Mouse (Mus musculus) intestine, embryonic 16.5 days (tissue): ENCODE results near the gene Aacs. TPM values are rescaled to one million over a fixed set of nuclear protein-coding genes. Genes with fewer than 3 reads are reported as not detected.

ENCODE experiments used
- ATAC-seq: fragments of 200-750 bp; cut with Nextera tagmentation; 2 replicates; pipeline ENCODE4 v1.8.0; 2017; ENCODE audit warnings: moderate TSS enrichment, moderate library complexity
- H3K27ac ChIP-seq: fragments of 300-500 bp; sonication (generic); 2 replicates; pipeline ENCODE4 v1.5.1; 2014; ENCODE audit warnings: mild to moderate bottlenecking, low read length
- H3K27me3 ChIP-seq: fragments of 300-500 bp; sonication (generic); replicated peaks from 2 replicates; pipeline ENCODE4 v1.6.1; 2014; ENCODE audit warnings: low read length, control low read depth, mixed read lengths; ENCODE audit not compliant: control insufficient read depth, insufficient read depth
- H3K36me3 ChIP-seq: fragments of 300-500 bp; sonication (generic); 2 replicates; pipeline ENCODE4 v1.6.1; 2014; ENCODE audit warnings: low read length, control low read depth; ENCODE audit not compliant: control insufficient read depth, insufficient read depth
- H3K4me1 ChIP-seq: fragments of 300-500 bp; sonication (generic); 2 replicates; pipeline ENCODE4 v1.6.1; 2014; ENCODE audit warnings: low read length, control low read depth, mixed read lengths; ENCODE audit not compliant: control insufficient read depth, insufficient read depth
- H3K4me2 ChIP-seq: fragments of 300-500 bp; sonication (generic); 2 replicates; pipeline ENCODE4 v1.6.1; 2014; ENCODE audit warnings: low read depth, low read length, control low read depth
- H3K4me3 ChIP-seq: fragments of 300-500 bp; sonication (generic); 2 replicates; pipeline ENCODE4 v1.5.1; 2014; ENCODE audit warnings: mild to moderate bottlenecking, low read length
- H3K9ac ChIP-seq: fragments of 300-500 bp; sonication (generic); 2 replicates; pipeline ENCODE4 v1.6.1; 2014; ENCODE audit warnings: low read depth, low read length
- H3K9me3 ChIP-seq: fragments of 300-500 bp; sonication (generic); 2 replicates; pipeline ENCODE4 v1.6.1; 2016; ENCODE audit warnings: low read length, control low read depth; ENCODE audit not compliant: control insufficient read depth
- WGBS: fragments of 180-500 bp; shearing (Covaris S2); extraction: QIAGEN DNeasy Blood & Tissue Kit; methylation state at CpG from one replicate; pipeline ENCODE4 v1.1.7; 2014; 5-methylcytosine and 5-hydroxymethylcytosine counted together
- polyA plus RNA-seq: library from polyadenylated mRNA; unstranded; fragments of >200 nt; fragmentation: Nextera tagmentation; extraction: Ambion mirVana; gene quantifications from 2 replicates; pipeline ENCODE4 v1.2.1, GENCODE M21; 2015

Gene Aacs
- polyA plus RNA-seq, 1 experiment from 2014 or later = 83.5 TPM

DNA sequence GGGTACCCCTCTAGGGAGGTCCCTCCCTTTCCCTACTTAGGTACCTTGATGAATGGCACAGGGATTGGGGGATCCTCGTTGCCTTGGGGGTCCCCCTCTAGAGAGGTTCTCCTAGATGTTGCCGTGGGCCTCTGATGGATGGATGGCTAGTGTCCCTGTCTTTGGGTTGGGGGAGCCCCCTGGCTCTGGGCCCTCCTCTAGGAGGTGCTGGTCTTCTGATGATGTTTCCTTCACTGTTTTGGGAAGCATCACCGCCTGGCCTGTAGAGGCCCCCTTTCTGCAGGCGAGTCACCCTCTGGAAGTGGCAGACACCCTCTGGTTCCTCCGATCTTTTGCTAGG lies 642 bp downstream of the Aacs start:
- Histone ChIP-seq H3K4me1 (peaks cover 36% of the 10 kb centered on the region), H3K36me3 (no peaks in the 10 kb centered on the region), H3K27me3 (no peaks in the 10 kb centered on the region), H3K9me3 (no peaks in the 10 kb centered on the region), H3K4me3 (peak overlapping the region; percentile 90), H3K4me2 (peak overlapping the region; percentile 90), H3K9ac (peak overlapping the region; percentile 85), H3K27ac (peak overlapping the region; percentile 87)
- WGBS = 10% methylated on average over 5 of the region's 5 CpGs
- peak; percentile 39 for ATAC-seq

- H3K4me2 ChIP-seq = peak overlapping the region; percentile 90
- peaks cover 36% of the 10 kb centered on the region for H3K4me1 ChIP-seq
- ATAC-seq = peak; percentile 55
- H3K27me3 ChIP-seq = no peaks in the 10 kb centered on the region
- peak overlapping the region; percentile 85 for H3K9ac ChIP-seq
- H3K9me3 ChIP-seq = no peaks in the 10 kb centered on the region
- whole genome bisulfite sequencing = 52% methylated on average over 7 of the region's 7 CpGs
- H3K36me3 ChIP-seq = no peaks in the 10 kb centered on the region
- peak overlapping the region; percentile 90 for H3K4me3 ChIP-seq
- H3K27ac ChIP-seq = peak overlapping the region; percentile 87
These were observed 1.2 kb downstream of the Aacs start for GRCm38 (mm10) chr5:125476799-125477198.

GRCm38 (mm10) chr5:125477533-125477932 lies 1.9 kb downstream of the Aacs start:
- H3K27me3 ChIP-seq = no peaks in the 10 kb centered on the region
- WGBS = 61% methylated on average over 7 of the region's 7 CpGs
- no peak for ATAC-seq
- peaks cover under 1% of the 10 kb centered on the region; the same call in 1 of the 2 replicates for H3K36me3 ChIP-seq
- no peaks in the 10 kb centered on the region for H3K9me3 ChIP-seq
- H3K9ac ChIP-seq = peak overlapping the region; percentile 85; the same call in 1 of the 2 replicates
- peak overlapping the region; percentile 90 for H3K4me2 ChIP-seq
- H3K27ac ChIP-seq = no peak overlapping the region
- peaks cover 36% of the 10 kb centered on the region for H3K4me1 ChIP-seq
- H3K4me3 ChIP-seq = peak overlapping the region; percentile 90

GRCm38 (mm10) chr5:125478037-125478436 lies 2.4 kb downstream of the Aacs start:
- H3K27ac ChIP-seq = no peak overlapping the region
- ATAC-seq = no peak
- H3K36me3 ChIP-seq = peaks cover 6% of the 10 kb centered on the region; the same call in 1 of the 2 replicates
- H3K4me3 ChIP-seq = no peak overlapping the region
- peaks cover 36% of the 10 kb centered on the region for H3K4me1 ChIP-seq
- no peaks in the 10 kb centered on the region for H3K9me3 ChIP-seq
- no peaks in the 10 kb centered on the region for H3K27me3 ChIP-seq
- peak overlapping the region; percentile 90; the same call in 1 of the 2 replicates for H3K4me2 ChIP-seq
- H3K9ac ChIP-seq = no peak overlapping the region
- 76% methylated on average over 7 of the region's 7 CpGs for WGBS

- Histone ChIP-seq H3K27me3 (no peaks in the 10 kb centered on the region), H3K9me3 (no peaks in the 10 kb centered on the region), H3K27ac (no peak overlapping the region), H3K4me3 (no peak overlapping the region), H3K9ac (no peak overlapping the region), H3K4me1 (peaks cover 36% of the 10 kb centered on the region), H3K36me3 (peaks cover 9% of the 10 kb centered on the region; the same call in 1 of the 2 replicates), H3K4me2 (no peak overlapping the region)
- 88% methylated on average over 3 of the region's 3 CpGs for WGBS
- no peak for ATAC-seq
These were observed 3.8 kb downstream of the Aacs start for GRCm38 (mm10) chr5:125479376-125479775.

GRCm38 (mm10) chr5:125480434-125481231 lies 5.0 kb downstream of the Aacs start:
- peak overlapping the region; percentile 40 for H3K27ac ChIP-seq
- 64% methylated on average over 11 of the region's 11 CpGs for WGBS
- no peaks in the 10 kb centered on the region for H3K9me3 ChIP-seq
- ATAC-seq = no peak
- peaks cover 9% of the 10 kb centered on the region; the same call in 1 of the 2 replicates for H3K36me3 ChIP-seq
- H3K4me2 ChIP-seq = no peak overlapping the region
- H3K27me3 ChIP-seq = no peaks in the 10 kb centered on the region
- 0 out of 2 replicates have a peak overlapping the region, but pooled peaks have one; percentile 39 for H3K9ac ChIP-seq
- H3K4me3 ChIP-seq = no peak overlapping the region
- peaks cover 31% of the 10 kb centered on the region for H3K4me1 ChIP-seq

DNA sequence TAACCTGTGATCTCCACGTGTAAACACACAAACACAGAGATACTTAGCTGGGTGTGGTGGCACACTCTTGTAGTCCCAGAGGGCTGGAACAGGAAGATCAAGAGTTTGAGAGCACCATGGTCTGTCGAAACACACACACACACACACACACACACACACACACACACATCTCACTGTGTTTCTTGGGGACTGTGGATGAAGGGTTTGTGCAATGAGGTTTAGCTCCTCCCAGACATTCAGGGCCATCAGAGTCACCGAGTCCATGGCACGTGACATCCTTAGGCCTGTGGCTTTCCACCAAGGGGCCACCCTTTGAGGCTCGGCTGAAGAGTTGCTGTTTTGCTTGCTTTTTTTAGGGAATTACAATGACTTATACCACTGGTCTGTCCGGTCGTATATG lies 6.9 kb downstream of the Aacs start:
- Histone ChIP-seq H3K27ac (no peak overlapping the region), H3K4me3 (no peak overlapping the region), H3K9me3 (no peaks in the 10 kb centered on the region), H3K9ac (no peak overlapping the region), H3K36me3 (peaks cover 9% of the 10 kb centered on the region; the same call in 1 of the 2 replicates), H3K27me3 (no peaks in the 10 kb centered on the region), H3K4me2 (no peak overlapping the region), H3K4me1 (peaks cover 23% of the 10 kb centered on the region)
- 85% methylated on average over 7 of the region's 7 CpGs for WGBS
- ATAC-seq = no peak

- H3K36me3 ChIP-seq = peaks cover 9% of the 10 kb centered on the region; the same call in 1 of the 2 replicates
- ATAC-seq = no peak
- H3K4me2 ChIP-seq = no peak overlapping the region
- no peak overlapping the region for H3K9ac ChIP-seq
- H3K4me1 ChIP-seq = peaks cover 11% of the 10 kb centered on the region
- no peaks in the 10 kb centered on the region for H3K9me3 ChIP-seq
- WGBS = 80% methylated on average over 5 of the region's 6 CpGs
- no peak overlapping the region for H3K27ac ChIP-seq
- H3K4me3 ChIP-seq = no peak overlapping the region
- no peaks in the 10 kb centered on the region for H3K27me3 ChIP-seq
These were observed 8.3 kb downstream of the Aacs start for GRCm38 (mm10) chr5:125483712-125484611.
